Mouse (Mus musculus): ENCODE data around the gene Ptger4.

Ptger4 gene

DNA sequence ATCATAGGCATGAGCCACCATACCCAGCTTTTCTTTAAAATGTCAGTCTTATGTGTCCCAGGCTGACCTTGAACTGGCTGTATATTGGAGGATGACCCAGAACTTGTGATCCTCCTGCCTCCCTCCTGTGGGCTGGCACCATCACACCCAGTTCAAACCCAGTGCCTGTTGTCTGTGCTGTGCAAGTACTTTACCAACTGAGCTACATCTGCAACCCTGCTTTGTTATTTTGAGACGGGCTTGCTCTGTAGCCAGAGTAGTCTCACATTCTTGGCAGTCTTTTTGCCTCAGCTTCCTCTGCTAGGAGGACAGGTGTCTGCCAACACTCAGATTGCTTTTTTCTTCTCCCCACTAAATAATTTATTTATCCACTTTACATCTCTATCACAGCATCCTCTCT, 86.6 kb downstream of the Ptger4 start:
- no peak for DNase-seq

Data from kidney, adult 8-10 months (tissue).